Mouse (Mus musculus): ENCODE results near the gene Numa1. TPM values are rescaled to one million over a fixed set of nuclear protein-coding genes. Genes with fewer than 3 reads are reported as not detected.

Gene Numa1
- total RNA-seq, 1 experiment = 91.0 TPM

DNA sequence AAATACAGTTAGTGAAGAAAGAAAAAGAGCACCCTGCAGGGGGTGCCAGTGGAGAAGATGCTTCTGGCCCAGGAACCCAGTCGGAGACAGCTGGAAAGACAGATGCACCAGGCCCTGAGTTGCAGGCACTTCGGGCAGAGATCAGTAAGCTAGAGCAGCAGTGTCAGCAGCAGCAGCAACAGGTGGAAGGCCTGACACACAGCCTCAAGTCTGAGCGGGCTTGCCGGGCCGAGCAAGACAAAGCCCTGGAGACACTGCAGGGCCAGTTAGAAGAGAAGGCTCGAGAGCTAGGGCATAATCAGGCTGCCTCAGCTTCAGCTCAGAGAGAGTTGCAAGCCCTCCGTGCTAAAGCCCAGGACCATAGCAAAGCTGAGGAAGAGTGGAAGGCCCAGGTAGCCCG lies 66.4 kb downstream of the Numa1 start:
- no peak overlapping the region for H3K27ac ChIP-seq (ENCODE audit: insufficient read depth, low read depth, low read length, poor library complexity, severe bottlenecking)
- no peak for DNase-seq (ENCODE audit: low read depth, low spot score)
- TF ChIP-seq CHD2 (IDR thresholded peaks at IDR 0.05; ENCODE audit: low read depth, low read length) = no peak
- no peak for TF ChIP-seq ZC3H11A (IDR thresholded peaks at IDR 0.05; ENCODE audit: borderline replicate concordance, low read depth, low read length)
- TF ChIP-seq HCFC1 (IDR thresholded peaks at IDR 0.05; ENCODE audit: borderline replicate concordance, insufficient read depth, low read length) = no peak
- no peak for TF ChIP-seq ZNF384 (IDR thresholded peaks at IDR 0.05; ENCODE audit: low read depth, low read length)
- no peak for TF ChIP-seq MAFK (IDR thresholded peaks at IDR 0.05; ENCODE audit: insufficient read depth, low read depth, low read length)
- in situ Hi-C loops (cut with MboI; ENCODE audit: low sequenced_read_pairs in 2 of 2, unreplicated experiment in 2 of 2) = no loop called here
- H3K9ac ChIP-seq (ENCODE audit: insufficient read depth, low read depth, low read length, poor library complexity, severe bottlenecking) = no peak overlapping the region
- no peak overlapping the region for H3K4me3 ChIP-seq (ENCODE audit: insufficient read depth in 1 of 2, low read depth in 1 of 2, low read length in 2 of 2, poor library complexity in 1 of 2, severe bottlenecking in 1 of 2)
- no peaks in the 10 kb centered on the region for H3K9me3 ChIP-seq (ENCODE audit: control insufficient read depth, insufficient read depth, low read depth, low read length)
- H3K4me1 ChIP-seq (ENCODE audit: control insufficient read depth in 2 of 2, insufficient read depth in 2 of 2, low read length in 2 of 2, poor library complexity in 1 of 2) = peaks cover 0 to 8% of the 10 kb centered on the region in 2 experiments; a peak in 1 of 4 replicates
- peaks cover 61% of the 10 kb centered on the region for H3K36me3 ChIP-seq (ENCODE audit: control insufficient read depth, insufficient read depth, low read length, poor library complexity, severe bottlenecking)

DNA sequence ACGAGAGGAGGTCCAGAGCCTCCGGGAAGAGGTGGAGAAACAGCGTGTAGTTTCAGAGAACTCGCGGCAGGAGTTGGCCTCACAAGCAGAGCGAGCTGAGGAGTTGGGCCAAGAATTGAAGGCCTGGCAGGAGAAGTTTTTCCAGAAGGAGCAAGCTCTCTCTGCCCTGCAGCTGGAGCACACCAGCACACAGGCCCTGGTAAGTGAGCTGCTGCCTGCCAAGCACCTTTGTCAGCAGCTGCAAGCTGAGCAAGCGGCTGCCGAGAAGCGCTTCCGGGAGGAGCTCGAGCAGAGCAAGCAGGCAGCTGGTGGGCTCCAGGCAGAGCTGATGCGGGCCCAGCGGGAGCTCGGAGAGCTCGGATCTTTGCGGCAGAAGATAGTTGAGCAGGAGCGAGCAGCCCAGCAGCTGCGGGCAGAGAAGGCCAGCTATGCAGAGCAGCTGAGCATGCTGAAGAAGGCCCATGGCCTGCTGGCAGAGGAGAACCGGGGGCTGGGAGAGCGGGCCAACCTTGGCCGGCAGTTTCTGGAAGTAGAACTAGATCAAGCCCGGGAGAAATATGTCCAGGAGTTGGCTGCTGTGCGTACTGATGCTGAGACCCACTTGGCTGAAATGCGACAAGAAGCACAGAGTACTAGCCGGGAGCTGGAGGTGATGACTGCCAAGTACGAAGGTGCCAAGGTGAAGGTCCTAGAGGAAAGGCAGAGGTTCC lies 67.2 kb downstream of the Numa1 start:
- H3K27ac ChIP-seq (ENCODE audit: insufficient read depth, low read depth, low read length, poor library complexity, severe bottlenecking) = no peak overlapping the region; the same call in 1 of the 2 replicates
- TF ChIP-seq ZC3H11A (IDR thresholded peaks at IDR 0.05; ENCODE audit: borderline replicate concordance, low read depth, low read length) (no peak; the same call in 1 of the 2 replicates), ZNF384 (IDR thresholded peaks at IDR 0.05; ENCODE audit: low read depth, low read length) (no peak), CHD2 (IDR thresholded peaks at IDR 0.05; ENCODE audit: low read depth, low read length) (no peak), MAFK (IDR thresholded peaks at IDR 0.05; ENCODE audit: insufficient read depth, low read depth, low read length) (no peak), HCFC1 (IDR thresholded peaks at IDR 0.05; ENCODE audit: borderline replicate concordance, insufficient read depth, low read length) (no peak)
- no peak overlapping the region for H3K4me3 ChIP-seq (ENCODE audit: insufficient read depth in 1 of 2, low read depth in 1 of 2, low read length in 2 of 2, poor library complexity in 1 of 2, severe bottlenecking in 1 of 2)
- H3K9ac ChIP-seq (ENCODE audit: insufficient read depth, low read depth, low read length, poor library complexity, severe bottlenecking) = peak overlapping the region; percentile 35; the same call in 1 of the 2 replicates
- no peak for DNase-seq (ENCODE audit: low read depth, low spot score)
- peaks cover 58% of the 10 kb centered on the region for H3K36me3 ChIP-seq (ENCODE audit: control insufficient read depth, insufficient read depth, low read length, poor library complexity, severe bottlenecking)
- peaks cover 0 to 8% of the 10 kb centered on the region in 2 experiments; a peak in 1 of 4 replicates for H3K4me1 ChIP-seq (ENCODE audit: control insufficient read depth in 2 of 2, insufficient read depth in 2 of 2, low read length in 2 of 2, poor library complexity in 1 of 2)
- in situ Hi-C loops (cut with MboI; ENCODE audit: low sequenced_read_pairs in 2 of 2, unreplicated experiment in 2 of 2) = no loop called here
- no peaks in the 10 kb centered on the region for H3K9me3 ChIP-seq (ENCODE audit: control insufficient read depth, insufficient read depth, low read depth, low read length)

DNA sequence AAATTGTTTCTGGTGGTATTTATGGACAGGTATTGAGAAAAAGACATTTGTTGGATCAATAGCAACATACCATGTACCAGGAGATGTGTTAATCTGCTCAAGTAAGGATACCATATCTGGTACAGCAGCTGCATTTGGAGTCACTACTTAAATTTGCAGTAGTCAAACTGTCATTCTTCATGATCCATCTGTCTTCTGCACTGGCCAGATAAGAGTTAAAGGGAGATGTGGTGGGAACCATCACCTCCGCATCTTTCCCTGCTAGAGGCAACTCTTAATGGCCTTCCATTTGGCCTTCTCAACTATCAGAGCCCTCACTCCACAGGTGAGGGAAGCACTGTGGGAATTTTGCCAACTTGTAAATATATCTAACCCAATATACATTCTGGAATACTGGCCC lies 72.6 kb downstream of the Numa1 start:
- no peak for DNase-seq (ENCODE audit: low read depth, low spot score)
- no peak overlapping the region for H3K9ac ChIP-seq (ENCODE audit: insufficient read depth, low read depth, low read length, poor library complexity, severe bottlenecking)
- no peak overlapping the region for H3K4me3 ChIP-seq (ENCODE audit: insufficient read depth in 1 of 2, low read depth in 1 of 2, low read length in 2 of 2, poor library complexity in 1 of 2, severe bottlenecking in 1 of 2)
- H3K4me1 ChIP-seq (ENCODE audit: control insufficient read depth in 2 of 2, insufficient read depth in 2 of 2, low read length in 2 of 2, poor library complexity in 1 of 2) = peaks cover 0 to under 1% of the 10 kb centered on the region in 2 experiments; a peak in 1 of 4 replicates
- in situ Hi-C loops (cut with MboI; ENCODE audit: low sequenced_read_pairs in 2 of 2, unreplicated experiment in 2 of 2) = no loop called here
- H3K27ac ChIP-seq (ENCODE audit: insufficient read depth, low read depth, low read length, poor library complexity, severe bottlenecking) = no peak overlapping the region
- TF ChIP-seq HCFC1 (IDR thresholded peaks at IDR 0.05; ENCODE audit: borderline replicate concordance, insufficient read depth, low read length) (no peak), MAFK (IDR thresholded peaks at IDR 0.05; ENCODE audit: insufficient read depth, low read depth, low read length) (no peak), CHD2 (IDR thresholded peaks at IDR 0.05; ENCODE audit: low read depth, low read length) (no peak), ZC3H11A (IDR thresholded peaks at IDR 0.05; ENCODE audit: borderline replicate concordance, low read depth, low read length) (no peak), ZNF384 (IDR thresholded peaks at IDR 0.05; ENCODE audit: low read depth, low read length) (no peak)
- no peaks in the 10 kb centered on the region for H3K9me3 ChIP-seq (ENCODE audit: control insufficient read depth, insufficient read depth, low read depth, low read length)
- peaks cover 47% of the 10 kb centered on the region for H3K36me3 ChIP-seq (ENCODE audit: control insufficient read depth, insufficient read depth, low read length, poor library complexity, severe bottlenecking)

DNA sequence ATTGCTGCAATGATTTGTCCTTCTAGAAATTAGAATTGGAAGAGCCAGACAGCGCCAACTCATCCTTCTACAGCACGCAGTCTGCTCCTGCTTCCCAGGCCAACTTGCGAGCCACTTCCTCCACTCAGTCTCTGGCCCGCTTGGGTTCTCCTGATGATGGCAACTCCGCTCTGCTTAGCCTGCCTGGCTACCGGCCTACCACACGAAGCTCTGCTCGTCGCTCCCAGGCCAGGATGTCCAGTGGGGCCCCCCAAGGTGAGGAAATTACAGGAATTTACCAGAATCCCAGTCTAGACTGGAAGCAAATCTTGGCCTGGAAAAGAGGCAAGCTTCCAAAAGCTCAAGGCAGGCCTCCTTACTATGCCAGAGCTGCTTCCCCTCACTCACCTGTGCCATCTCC lies 77.9 kb downstream of the Numa1 start:
- Histone ChIP-seq H3K27ac (ENCODE audit: insufficient read depth, low read depth, low read length, poor library complexity, severe bottlenecking) (no peak overlapping the region), H3K9ac (ENCODE audit: insufficient read depth, low read depth, low read length, poor library complexity, severe bottlenecking) (no peak overlapping the region), H3K9me3 (ENCODE audit: control insufficient read depth, insufficient read depth, low read depth, low read length) (no peaks in the 10 kb centered on the region), H3K4me3 (ENCODE audit: insufficient read depth in 1 of 2, low read depth in 1 of 2, low read length in 2 of 2, poor library complexity in 1 of 2, severe bottlenecking in 1 of 2) (no peak overlapping the region), H3K4me1 (ENCODE audit: control insufficient read depth in 2 of 2, insufficient read depth in 2 of 2, low read length in 2 of 2, poor library complexity in 1 of 2) (no peaks in the 10 kb centered on the region), H3K36me3 (ENCODE audit: control insufficient read depth, insufficient read depth, low read length, poor library complexity, severe bottlenecking) (peaks cover 70% of the 10 kb centered on the region)
- in situ Hi-C loops (cut with MboI; ENCODE audit: low sequenced_read_pairs in 2 of 2, unreplicated experiment in 2 of 2) = no loop called here
- no peak for TF ChIP-seq CHD2 (IDR thresholded peaks at IDR 0.05; ENCODE audit: low read depth, low read length)
- no peak for TF ChIP-seq ZC3H11A (IDR thresholded peaks at IDR 0.05; ENCODE audit: borderline replicate concordance, low read depth, low read length)
- TF ChIP-seq MAFK (IDR thresholded peaks at IDR 0.05; ENCODE audit: insufficient read depth, low read depth, low read length) = no peak
- TF ChIP-seq ZNF384 (IDR thresholded peaks at IDR 0.05; ENCODE audit: low read depth, low read length) = no peak
- TF ChIP-seq HCFC1 (IDR thresholded peaks at IDR 0.05; ENCODE audit: borderline replicate concordance, insufficient read depth, low read length) = no peak
- no peak for DNase-seq (ENCODE audit: low read depth, low spot score)
